Mouse (Mus musculus) heart, postnatal 0 days (tissue): ENCODE results near the gene Nhej1. TPM values are rescaled to one million over a fixed set of nuclear protein-coding genes. Genes with fewer than 3 reads are reported as not detected.
A peak's percentile ranks its signal among the peaks of the same experiment; 100 is the strongest.

Experiments used
- ATAC-seq: fragments of 200-750 bp; cut with Nextera tagmentation; 2 replicates; pipeline ENCODE4 v1.8.0; 2017; ENCODE audit warnings: low read depth, moderate number of reproducible peaks, moderate library complexity; ENCODE audit not compliant: insufficient read depth
- DNase-seq: peaks from one replicate; pipeline ENCODE4 v3.0.0-alpha.2; 2016; ENCODE audit warnings: low spot score
- H3K27ac ChIP-seq: fragments of 300-500 bp; sonication (generic); 2 replicates; pipeline ENCODE4 v1.5.1; 2014; ENCODE audit warnings: low read depth, mild to moderate bottlenecking
- H3K27me3 ChIP-seq: fragments of 300-500 bp; sonication (generic); 2 replicates; pipeline ENCODE4 v1.6.1; 2014; ENCODE audit warnings: low read length, mixed read lengths; ENCODE audit not compliant: control insufficient read depth, insufficient read depth
- H3K36me3 ChIP-seq: fragments of 300-500 bp; sonication (generic); replicated peaks from 2 replicates; pipeline ENCODE4 v1.6.1; 2014; ENCODE audit warnings: low read length, mixed read lengths; ENCODE audit not compliant: control insufficient read depth, insufficient read depth
- H3K4me1 ChIP-seq: fragments of 300-500 bp; sonication (generic); 2 replicates; pipeline ENCODE4 v1.6.1; 2014; ENCODE audit warnings: antibody characterized with exemption; ENCODE audit not compliant: control insufficient read depth, insufficient read depth
- H3K4me2 ChIP-seq: fragments of 300-500 bp; sonication (generic); 2 replicates; pipeline ENCODE4 v1.6.1; 2014; ENCODE audit warnings: low read depth, mild to moderate bottlenecking, low read length, moderate library complexity
- H3K4me3 ChIP-seq: fragments of 300-500 bp; sonication (generic); 2 replicates; pipeline ENCODE4 v1.5.1; 2014; ENCODE audit warnings: low read depth, low read length
- H3K9ac ChIP-seq: fragments of 300-500 bp; sonication (generic); replicated peaks from 2 replicates; pipeline ENCODE4 v1.6.1; 2014; ENCODE audit warnings: low read depth, low read length, mixed read lengths
- H3K9me3 ChIP-seq: fragments of 300-500 bp; sonication (generic); replicated peaks from 2 replicates; pipeline ENCODE4 v1.6.1; 2016; ENCODE audit warnings: low read length; ENCODE audit not compliant: control insufficient read depth
- CTCF ChIP-seq: IDR thresholded peaks from 2 replicates; pipeline ENCODE4 v1.5.1; 2016; ENCODE audit warnings: antibody characterized with exemption, control low read depth, low read depth
- EP300 ChIP-seq: IDR thresholded peaks from 2 replicates; pipeline ENCODE4 v1.6.1; 2016; ENCODE audit warnings: antibody characterized with exemption, low read depth
- whole genome bisulfite sequencing: fragments of 180-500 bp; shearing (Covaris S2); extraction: QIAGEN DNeasy Blood & Tissue Kit; methylation state at CpG from one replicate; pipeline ENCODE4 v1.1.7; 2014; 5-methylcytosine and 5-hydroxymethylcytosine counted together
- polyA plus RNA-seq: library from polyadenylated mRNA; unstranded; fragments of >200 nt; fragmentation: Nextera tagmentation; extraction: Ambion mirVana; gene quantifications from 2 replicates; pipeline ENCODE4 v1.2.1, GENCODE M21; 2015
- total RNA-seq: library from RNA; depleted of rRNA; stranded (reverse); fragments of >200 nt; gene quantifications from 2 replicates; pipeline ENCODE4 v1.2.3, GENCODE M21; 2014; ENCODE audit warnings: low replicate concordance; rRNA removed

Nhej1 gene
- total and polyA plus RNA-seq, 2 experiments from 2014 or later, result 6.1 to 8.4 TPM

- Histone ChIP-seq H3K9ac (no peak within 1 kb of the TSS), H3K9me3 (no peaks in the 10 kb centered on the region), H3K4me2 (no peak within 1 kb of the TSS), H3K4me1 (no peaks in the 10 kb centered on the region), H3K27me3 (peaks cover 38% of the 10 kb centered on the region), H3K4me3 (no peak within 1 kb of the TSS), H3K36me3 (no peaks in the 10 kb centered on the region), H3K27ac (no peak within 1 kb of the TSS)
- WGBS, result 4% methylated on average over 18 of the region's 18 CpGs
- TF ChIP-seq EP300, result no peak
- TF ChIP-seq CTCF, result no peak
- ATAC-seq (no peak), DNase-seq (no peak)
Observed at GRCm38 (mm10) chr1:74935402-74935801, 189.6 kb downstream of the Nhej1 start, which contains the start of gene Cfap65. Gene Cfap65, minus strand, starts transcription at chr1:74935599.

- 75% methylated on average over 9 of the region's 9 CpGs for WGBS
Observed at GRCm38 (mm10) chr1:74927621-74928296, 197.2 kb downstream of the Nhej1 start.

GRCm38 (mm10) chr1:74926721-74927120 lies 198.3 kb downstream of the Nhej1 start:
- 33% methylated on average over 6 of the region's 6 CpGs for WGBS
- H3K9ac ChIP-seq, result no peak overlapping the region
- TF ChIP-seq CTCF, result peak; percentile 80
- no peak for TF ChIP-seq EP300
- no peaks in the 10 kb centered on the region for H3K36me3 ChIP-seq
- H3K9me3 ChIP-seq, result no peaks in the 10 kb centered on the region
- H3K4me3 ChIP-seq, result no peak overlapping the region
- H3K4me2 ChIP-seq, result no peak overlapping the region
- DNase-seq (no peak), ATAC-seq (no peak; the same call in 1 of the 2 replicates)
- no peak overlapping the region for H3K27ac ChIP-seq
- H3K27me3 ChIP-seq, result peaks cover 31% of the 10 kb centered on the region; the same call in 1 of the 2 replicates
- H3K4me1 ChIP-seq, result no peaks in the 10 kb centered on the region

More at GRCm38 (mm10) chr1:74927621-74928296, 197.2 kb downstream of the Nhej1 start:
- Histone ChIP-seq H3K4me2 (no peak overlapping the region), H3K4me3 (no peak overlapping the region), H3K9ac (no peak overlapping the region), H3K9me3 (no peaks in the 10 kb centered on the region), H3K36me3 (no peaks in the 10 kb centered on the region), H3K27ac (no peak overlapping the region), H3K4me1 (no peaks in the 10 kb centered on the region), H3K27me3 (peaks cover 30% of the 10 kb centered on the region; the same call in 1 of the 2 replicates)
- DNase-seq, result no peak
- TF ChIP-seq CTCF (no peak), EP300 (no peak)
- no peak for ATAC-seq

- WGBS, result 52% methylated on average over 4 of the region's 4 CpGs
- Histone ChIP-seq H3K4me2 (no peak overlapping the region), H3K9ac (no peak overlapping the region), H3K36me3 (no peaks in the 10 kb centered on the region), H3K27me3 (peaks cover 31% of the 10 kb centered on the region; the same call in 1 of the 2 replicates), H3K4me3 (no peak overlapping the region), H3K4me1 (no peaks in the 10 kb centered on the region), H3K9me3 (no peaks in the 10 kb centered on the region), H3K27ac (no peak overlapping the region)
- TF ChIP-seq CTCF (peak; percentile 14; the same call in 1 of the 2 replicates), EP300 (no peak)
- DNase-seq, result no peak
- no peak for ATAC-seq
Observed at GRCm38 (mm10) chr1:74924464-74924863, 200.5 kb downstream of the Nhej1 start.

Other genes starting within 250 kb of the Nhej1 start
- not detected in 2 replicates for gene Fev, start 239.8 kb downstream of the Nhej1 start, total RNA-seq
- gene Fev, start 239.8 kb downstream of the Nhej1 start, polyA plus RNA-seq, result 0.23 and 0.34 TPM in 2 replicates
- not detected in 2 replicates for gene Cryba2, start 232.1 kb downstream of the Nhej1 start, total RNA-seq
- not detected in 2 replicates for gene Cryba2, start 232.1 kb downstream of the Nhej1 start, polyA plus RNA-seq
- gene Cfap65, start 189.6 kb downstream of the Nhej1 start, total RNA-seq, result 0.04 TPM in 1 of 2 replicates, not detected in the other
- 0.05 TPM in 1 of 2 replicates, not detected in the other for gene Cfap65, start 189.6 kb downstream of the Nhej1 start, polyA plus RNA-seq
- 0.35 TPM in 1 of 2 replicates, not detected in the other for gene Ihh, start 173.5 kb downstream of the Nhej1 start, total RNA-seq
- gene Ihh, start 173.5 kb downstream of the Nhej1 start, polyA plus RNA-seq, result 0.05 TPM in 2 replicates
- 0.73 and 4.0 TPM in 2 replicates for gene Slc23a3, start 8.7 kb upstream of the Nhej1 start, total RNA-seq
- gene Slc23a3, start 8.7 kb upstream of the Nhej1 start, polyA plus RNA-seq, result 1.3 and 2.1 TPM in 2 replicates
- gene Cnppd1, start 17.5 kb upstream of the Nhej1 start, total RNA-seq, result 66.7 and 83.6 TPM in 2 replicates
- gene Cnppd1, start 17.5 kb upstream of the Nhej1 start, polyA plus RNA-seq, result 30.2 and 31.2 TPM in 2 replicates
- gene Retreg2, start 17.6 kb upstream of the Nhej1 start, total RNA-seq, result 49.7 and 50.9 TPM in 2 replicates
- gene Retreg2, start 17.6 kb upstream of the Nhej1 start, polyA plus RNA-seq, result 19.4 and 23.7 TPM in 2 replicates
- gene Zfand2b, start 43.4 kb upstream of the Nhej1 start, total RNA-seq, result 33.1 and 67.1 TPM in 2 replicates
- gene Zfand2b, start 43.4 kb upstream of the Nhej1 start, polyA plus RNA-seq, result 26.1 and 28.7 TPM in 2 replicates
- gene Abcb6, start 55.2 kb upstream of the Nhej1 start, total RNA-seq, result 22.0 and 36.0 TPM in 2 replicates
- 15.9 and 17.6 TPM in 2 replicates for gene Abcb6, start 55.2 kb upstream of the Nhej1 start, polyA plus RNA-seq
- 19.4 and 20.6 TPM in 2 replicates for gene Ankzf1, start 67.0 kb upstream of the Nhej1 start, total RNA-seq
- gene Ankzf1, start 67.0 kb upstream of the Nhej1 start, polyA plus RNA-seq, result 11.6 and 14.5 TPM in 2 replicates
- gene Atg9a, start 67.0 kb upstream of the Nhej1 start, total RNA-seq, result 64.2 and 99.6 TPM in 2 replicates
- 28.5 and 29.6 TPM in 2 replicates for gene Atg9a, start 67.0 kb upstream of the Nhej1 start, polyA plus RNA-seq
- gene Glb1l, start 85.6 kb upstream of the Nhej1 start, total RNA-seq, result 9.8 and 11.3 TPM in 2 replicates
- 3.6 and 3.8 TPM in 2 replicates for gene Glb1l, start 85.6 kb upstream of the Nhej1 start, polyA plus RNA-seq
- 75.9 and 90.1 TPM in 2 replicates for gene Stk16, start 85.6 kb upstream of the Nhej1 start, total RNA-seq
- gene Stk16, start 85.6 kb upstream of the Nhej1 start, polyA plus RNA-seq, result 57.4 and 62.5 TPM in 2 replicates
- gene Tuba4a, start 94.7 kb upstream of the Nhej1 start, total RNA-seq, result 179 and 227 TPM in 2 replicates
- gene Tuba4a, start 94.7 kb upstream of the Nhej1 start, polyA plus RNA-seq, result 114 and 142 TPM in 2 replicates
- not detected in 2 replicates for gene A630095N17Rik, start 106.9 kb upstream of the Nhej1 start, total RNA-seq
- not detected in 2 replicates for gene A630095N17Rik, start 106.9 kb upstream of the Nhej1 start, polyA plus RNA-seq
- 25.1 and 35.0 TPM in 2 replicates for gene Dnajb2, start 111.2 kb upstream of the Nhej1 start, total RNA-seq
- 34.9 and 36.7 TPM in 2 replicates for gene Dnajb2, start 111.2 kb upstream of the Nhej1 start, polyA plus RNA-seq
- 0.04 and 0.15 TPM in 2 replicates for gene Ptprn, start 139.3 kb upstream of the Nhej1 start, total RNA-seq
- gene Ptprn, start 139.3 kb upstream of the Nhej1 start, polyA plus RNA-seq, result 0.16 and 0.26 TPM in 2 replicates
- not detected in 2 replicates for gene Resp18, start 153.2 kb upstream of the Nhej1 start, total RNA-seq
- gene Resp18, start 153.2 kb upstream of the Nhej1 start, polyA plus RNA-seq, result 0.48 TPM in 1 of 2 replicates, not detected in the other
- gene Dnpep, start 192.8 kb upstream of the Nhej1 start, total RNA-seq, result 202 and 236 TPM in 2 replicates
- 147 TPM in 2 replicates for gene Dnpep, start 192.8 kb upstream of the Nhej1 start, polyA plus RNA-seq
- 983 and 1,187 TPM in 2 replicates for gene Des, start 235.1 kb upstream of the Nhej1 start, total RNA-seq
- 601 and 639 TPM in 2 replicates for gene Des, start 235.1 kb upstream of the Nhej1 start, polyA plus RNA-seq